Mouse (Mus musculus): ENCODE data around the gene Ube4b. TPM values are rescaled to one million over a fixed set of nuclear protein-coding genes. Genes with fewer than 3 reads are reported as not detected.

Ube4b gene
- total and polyA plus RNA-seq, 3 experiments, result 28.4 to 104 (median 71.0) TPM

- Histone ChIP-seq H3K27me3 (ENCODE audit: control insufficient read depth in 1 of 2, insufficient read depth in 2 of 2, low read length in 2 of 2) (no peaks in the 10 kb centered on the region), H3K4me1 (ENCODE audit: control insufficient read depth in 1 of 2, insufficient read depth in 2 of 2, low read length in 2 of 2) (no peaks in the 10 kb centered on the region), H3K9ac (ENCODE audit: control insufficient read depth, low read depth, low read length, poor library complexity, severe bottlenecking) (no peak overlapping the region), H3K36me3 (ENCODE audit: control insufficient read depth in 1 of 2, insufficient read depth in 2 of 2, low read length in 2 of 2) (no peaks in the 10 kb centered on the region), H3K4me3 (ENCODE audit: control insufficient read depth in 1 of 2, insufficient read depth in 1 of 2, low read depth in 2 of 2, low read length in 2 of 2) (no peak overlapping the region), H3K9me3 (replicated peaks; ENCODE audit: insufficient read depth, low read length) (no peaks in the 10 kb centered on the region), H3K27ac (ENCODE audit: control insufficient read depth, low read depth, low read length) (no peak overlapping the region), H3K79me2 (ENCODE audit: control insufficient read depth, insufficient read depth, low read length, poor library complexity) (no peaks in the 10 kb centered on the region)
- TF ChIP-seq MAFK (IDR thresholded peaks at IDR 0.05; ENCODE audit: borderline replicate concordance, low read depth, low read length) (no peak), MYC (IDR thresholded peaks at IDR 0.05; ENCODE audit: low read depth, low read length) (no peak), ETS1 (IDR thresholded peaks at IDR 0.05; ENCODE audit: low read depth, low read length) (no peak), POLR2AphosphoS2 (IDR thresholded peaks at IDR 0.05; ENCODE audit: low read length) (no peak), SIN3A (IDR thresholded peaks at IDR 0.05; ENCODE audit: low read length) (no peak), BHLHE40 (IDR thresholded peaks at IDR 0.05; ENCODE audit: borderline replicate concordance, low read depth, low read length) (no peak), ZMIZ1 (IDR thresholded peaks at IDR 0.05; ENCODE audit: low read depth, low read length) (no peak), SMC3 (IDR thresholded peaks at IDR 0.05; ENCODE audit: low read depth, low read length) (peak; percentile 34; the same call in 1 of the 2 replicates), GABPA (IDR thresholded peaks at IDR 0.05; ENCODE audit: low read depth, low read length) (no peak), CTCF (IDR thresholded peaks at IDR 0.05 in 2 of 3, conservative IDR thresholded peaks at IDR 0.05 in 1 of 3; ENCODE audit: control insufficient read depth in 1 of 3, insufficient read depth in 1 of 3, low read depth in 2 of 3, low read length in 3 of 3, poor library complexity in 1 of 3, severe bottlenecking in 1 of 3) (peak in 2 of 3 experiments; percentile 31 to 36; a peak in 4 of 6 replicates), RAD21 (IDR thresholded peaks at IDR 0.05; ENCODE audit: low read depth, low read length) (peak; percentile 13), HCFC1 (IDR thresholded peaks at IDR 0.05; ENCODE audit: low read depth, low read length) (no peak), CHD1 (IDR thresholded peaks at IDR 0.05; ENCODE audit: low read depth, low read length) (no peak), NRF1 (IDR thresholded peaks at IDR 0.05; ENCODE audit: insufficient read depth, low read depth, low read length, poor library complexity, severe bottlenecking) (no peak)
- peak; percentile 30 for DNase-seq (ENCODE audit: low read depth, low spot score)
Observed at GRCm38 (mm10) chr4:149325411-149326162, 101.0 kb downstream of the Ube4b start.

- Histone ChIP-seq H3K27ac (ENCODE audit: control insufficient read depth, low read depth, low read length) (no peak overlapping the region), H3K9me3 (replicated peaks; ENCODE audit: insufficient read depth, low read length) (no peaks in the 10 kb centered on the region), H3K4me1 (ENCODE audit: control insufficient read depth in 1 of 2, insufficient read depth in 2 of 2, low read length in 2 of 2) (no peaks in the 10 kb centered on the region), H3K9ac (ENCODE audit: control insufficient read depth, low read depth, low read length, poor library complexity, severe bottlenecking) (no peak overlapping the region), H3K79me2 (ENCODE audit: control insufficient read depth, insufficient read depth, low read length, poor library complexity) (no peaks in the 10 kb centered on the region), H3K36me3 (ENCODE audit: control insufficient read depth in 1 of 2, insufficient read depth in 2 of 2, low read length in 2 of 2) (no peaks in the 10 kb centered on the region), H3K4me3 (ENCODE audit: control insufficient read depth in 1 of 2, insufficient read depth in 1 of 2, low read depth in 2 of 2, low read length in 2 of 2) (no peak overlapping the region), H3K27me3 (ENCODE audit: control insufficient read depth in 1 of 2, insufficient read depth in 2 of 2, low read length in 2 of 2) (no peaks in the 10 kb centered on the region; a peak in 1 of 4 replicates)
- DNase-seq (ENCODE audit: low read depth, low spot score), result no peak
- TF ChIP-seq POLR2A (IDR thresholded peaks at IDR 0.05; ENCODE audit: control insufficient read depth in 1 of 2, insufficient read depth in 1 of 2, low read depth in 1 of 2, low read length in 2 of 2, poor library complexity in 1 of 2) (no peak), MEF2A (IDR thresholded peaks at IDR 0.05; ENCODE audit: extremely low read depth, insufficient replicate concordance, low read depth, low read length, poor library complexity, severe bottlenecking) (no peak), TBP (IDR thresholded peaks at IDR 0.05; ENCODE audit: low read depth, low read length) (no peak), SMC3 (IDR thresholded peaks at IDR 0.05; ENCODE audit: low read depth, low read length) (no peak), RAD21 (IDR thresholded peaks at IDR 0.05; ENCODE audit: low read depth, low read length) (no peak), ZKSCAN1 (IDR thresholded peaks at IDR 0.05; ENCODE audit: low read depth, low read length) (no peak)
Observed at GRCm38 (mm10) chr4:149323730-149324129, 102.8 kb downstream of the Ube4b start.

Measured in MEL (cell line).